Mouse (Mus musculus): ENCODE data around the gene Ost4.
"Not testable (repeated sequence)": the region's sequence is repeated elsewhere in the genome, so short reads cannot be mapped to it uniquely, and the experiment has no call there.

The Ost4 gene

DNA sequence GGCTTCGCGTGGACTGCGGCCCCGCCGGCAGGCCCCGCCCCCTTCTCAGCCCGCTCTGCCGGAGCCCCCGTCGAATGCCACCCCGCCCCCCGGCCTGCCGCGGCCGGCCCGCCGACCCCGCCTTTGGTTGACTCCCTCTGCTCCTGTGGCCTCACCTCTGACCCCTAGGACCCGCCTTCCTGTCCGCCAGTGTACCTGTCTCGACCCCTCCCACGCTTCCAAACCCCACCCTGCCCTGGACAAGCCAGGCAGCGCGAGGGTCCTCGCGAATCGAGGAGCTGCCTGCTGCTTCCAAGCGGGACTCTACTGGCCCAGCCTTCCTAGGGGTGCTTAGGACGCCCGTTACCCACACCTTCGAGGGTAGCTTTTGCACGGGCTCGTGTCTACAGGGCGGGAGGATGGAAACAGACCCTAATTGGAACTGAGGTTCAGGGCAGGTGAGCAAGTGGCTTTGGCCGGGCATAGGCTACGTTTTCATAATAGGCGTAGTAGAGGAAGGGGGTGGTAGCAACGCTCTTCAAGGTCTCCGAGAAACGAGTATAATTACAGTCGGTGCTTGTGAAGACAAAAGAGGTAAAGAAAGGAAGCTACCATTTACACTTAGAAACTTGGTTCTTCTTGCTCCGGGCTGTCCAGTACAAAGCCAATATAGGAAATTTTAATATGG, 18.4 kb downstream of the Ost4 start:
- DNase-seq (ENCODE audit: low spot score): peak; percentile 21

GRCm38 (mm10) chr5:30888337-30889087, 19.1 kb downstream of the Ost4 start, which contains the start of gene Agbl5:
Gene Agbl5 (plus strand): TSS chr5:30888694.
- DNase-seq (ENCODE audit: low spot score): peak; percentile 90

GRCm38 (mm10) chr5:30887858-30888336, 19.7 kb downstream of the Ost4 start:
- peak; percentile 97 for DNase-seq (ENCODE audit: low spot score)

- peak; percentile 78 for DNase-seq (ENCODE audit: low spot score)
Observed at GRCm38 (mm10) chr5:30887331-30887761, 20.2 kb downstream of the Ost4 start.

DNA sequence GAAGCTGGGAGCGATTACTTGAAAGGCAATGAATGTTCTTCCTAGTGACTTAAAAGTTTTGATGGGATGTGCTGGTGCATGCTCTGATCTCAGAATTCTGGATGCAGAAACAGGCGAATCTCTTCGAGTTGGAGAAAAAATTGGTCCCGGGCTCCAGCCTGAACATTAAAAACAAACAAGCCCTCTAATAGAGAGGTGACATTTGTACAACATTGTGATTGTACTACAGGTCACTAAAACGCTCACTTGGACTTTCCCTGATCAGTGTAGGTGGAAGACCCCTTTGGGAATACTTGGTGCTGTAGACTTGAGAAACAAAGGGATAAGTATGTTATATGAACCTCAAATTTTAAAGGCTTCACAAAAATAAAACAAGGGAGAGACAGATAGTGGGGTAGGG, 20.9 kb downstream of the Ost4 start:
- DNase-seq (ENCODE audit: low spot score): no peak

- no peak for DNase-seq (ENCODE audit: low spot score)
Observed at GRCm38 (mm10) chr5:30886209-30886608, 21.4 kb downstream of the Ost4 start.

DNA sequence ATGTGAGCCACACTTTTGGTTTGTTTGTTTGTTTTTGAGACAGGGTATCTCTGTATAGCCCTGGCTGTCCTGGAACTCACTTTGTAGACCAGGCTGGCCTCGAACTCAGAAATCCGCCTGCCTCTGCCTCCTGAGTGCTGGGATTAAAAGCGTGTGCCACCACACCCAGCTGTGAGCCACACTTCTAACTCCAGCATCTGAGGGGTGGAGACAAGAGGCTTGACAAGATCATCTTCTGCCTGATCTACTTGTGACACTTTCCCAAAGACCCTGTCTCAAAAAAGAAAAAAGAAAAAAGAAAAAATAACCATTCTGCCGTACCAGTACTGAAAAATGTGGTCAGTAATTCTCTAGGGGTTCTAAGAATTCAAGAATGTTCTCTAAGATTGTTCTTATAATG, 25.7 kb downstream of the Ost4 start:
- DNase-seq (ENCODE audit: low spot score): not testable (repeated sequence)

- DNase-seq (ENCODE audit: low spot score): no peak
Observed at GRCm38 (mm10) chr5:30879347-30879943, 28.1 kb downstream of the Ost4 start.

DNA sequence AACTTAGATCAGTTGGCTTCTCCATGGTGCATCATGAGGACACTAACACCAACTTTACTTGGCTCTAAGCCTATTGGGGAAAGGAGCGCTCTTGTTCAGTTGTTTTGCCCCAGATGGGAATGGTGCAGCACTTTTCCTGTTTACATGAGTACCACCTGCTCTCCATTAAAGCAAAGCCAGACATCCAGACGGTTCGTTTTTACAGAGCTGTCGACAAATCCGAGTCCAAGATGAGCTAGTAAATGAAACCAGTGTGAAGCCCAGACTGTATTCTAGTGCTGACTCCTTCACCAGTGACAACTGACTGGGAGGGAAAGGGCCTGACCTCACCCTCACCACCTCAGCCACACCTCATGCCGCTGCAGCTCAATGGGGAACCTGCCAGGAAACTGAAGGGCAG, 29.0 kb downstream of the Ost4 start:
- DNase-seq (ENCODE audit: low spot score): no peak

GRCm38 (mm10) chr5:30874365-30874764, 33.2 kb downstream of the Ost4 start:
- DNase-seq (ENCODE audit: low spot score): no peak

- DNase-seq (ENCODE audit: low spot score): no peak
Observed at GRCm38 (mm10) chr5:30872574-30872973, 35.0 kb downstream of the Ost4 start.

DNA sequence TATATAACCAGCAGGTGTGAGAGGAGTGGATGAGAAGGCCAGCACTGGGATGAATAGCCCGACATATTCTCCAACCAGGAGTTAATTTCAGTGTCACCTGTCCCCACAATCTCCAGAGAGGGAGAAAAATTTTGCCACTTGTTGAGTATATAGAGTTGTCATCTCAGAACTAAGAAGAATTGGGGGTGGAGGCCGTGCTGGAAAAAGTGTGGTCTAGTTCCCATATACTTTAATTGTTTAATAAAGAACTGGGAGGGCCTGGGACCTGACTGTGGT, 37.5 kb downstream of the Ost4 start:
- no peak for DNase-seq (ENCODE audit: low spot score)

GRCm38 (mm10) chr5:30869405-30870130, 38.0 kb downstream of the Ost4 start:
- DNase-seq (ENCODE audit: low spot score): peak; percentile 80

- no peak for DNase-seq (ENCODE audit: low spot score)
Observed at GRCm38 (mm10) chr5:30868981-30869380, 38.6 kb downstream of the Ost4 start.

DNA sequence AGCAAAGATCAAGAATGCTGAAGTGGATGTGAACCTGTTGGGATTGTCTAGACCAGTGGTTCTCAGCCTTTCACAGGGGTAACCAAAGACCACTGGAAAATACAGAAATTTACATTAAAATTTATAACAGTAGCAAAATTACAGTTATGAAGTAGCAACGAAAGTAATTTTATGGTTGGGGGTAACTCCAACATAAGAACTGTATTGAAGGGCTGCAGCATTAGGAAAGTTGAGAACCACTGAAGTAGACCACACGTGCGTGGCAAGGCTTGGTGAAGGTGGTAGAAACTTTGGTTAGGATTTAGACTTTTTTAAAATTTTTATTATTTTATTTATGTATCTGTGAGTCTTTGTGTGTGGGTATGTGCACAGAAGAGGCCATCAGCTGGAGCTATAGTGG, 39.9 kb downstream of the Ost4 start, which contains the start of gene Tmem214:
Tmem214 (plus strand) TSS at position 301 of the 400 bp plus-strand sequence.
- DNase-seq (ENCODE audit: low spot score): no peak

DNA sequence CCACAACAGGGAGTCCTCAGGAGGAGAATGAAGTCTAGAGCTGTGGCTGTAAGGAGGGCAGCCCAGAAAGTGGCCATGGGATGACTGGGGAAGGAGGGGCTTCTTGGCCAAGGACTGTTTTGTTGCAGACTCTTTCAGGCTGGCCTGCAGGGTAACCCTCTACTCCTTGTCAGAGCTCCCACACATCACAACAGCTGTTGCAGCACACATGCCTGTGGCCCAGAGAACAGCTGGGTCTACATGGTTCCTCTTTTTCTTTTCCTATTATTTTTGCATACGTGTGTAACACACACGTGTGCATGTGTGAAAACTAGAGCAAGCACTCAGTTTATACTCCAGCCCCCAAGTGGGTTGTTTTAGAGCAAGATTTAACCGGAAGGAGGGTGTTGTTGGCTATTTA, 40.7 kb downstream of the Ost4 start:
- no peak for DNase-seq (ENCODE audit: low spot score)

DNA sequence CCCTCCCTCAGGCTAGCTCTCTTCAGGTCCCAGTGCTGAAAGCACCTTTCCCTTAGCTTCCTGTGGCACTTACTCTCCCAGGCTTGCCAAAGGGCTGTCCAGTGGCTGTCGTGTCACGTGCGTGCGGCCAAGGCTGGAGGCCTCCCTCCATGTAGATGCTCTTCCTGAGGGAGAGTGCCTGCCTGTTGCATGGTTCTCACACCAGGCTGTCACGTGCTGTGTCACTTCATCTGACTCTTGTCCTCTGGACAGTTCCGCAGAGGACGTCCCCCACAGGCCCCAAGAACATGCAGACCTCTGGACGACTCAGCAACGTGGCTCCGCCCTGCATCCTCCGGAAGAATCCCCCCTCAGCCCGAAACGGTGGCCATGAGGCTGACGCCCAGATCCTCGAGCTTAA, 43.3 kb downstream of the Ost4 start:
- DNase-seq (ENCODE audit: low spot score): no peak

DNA sequence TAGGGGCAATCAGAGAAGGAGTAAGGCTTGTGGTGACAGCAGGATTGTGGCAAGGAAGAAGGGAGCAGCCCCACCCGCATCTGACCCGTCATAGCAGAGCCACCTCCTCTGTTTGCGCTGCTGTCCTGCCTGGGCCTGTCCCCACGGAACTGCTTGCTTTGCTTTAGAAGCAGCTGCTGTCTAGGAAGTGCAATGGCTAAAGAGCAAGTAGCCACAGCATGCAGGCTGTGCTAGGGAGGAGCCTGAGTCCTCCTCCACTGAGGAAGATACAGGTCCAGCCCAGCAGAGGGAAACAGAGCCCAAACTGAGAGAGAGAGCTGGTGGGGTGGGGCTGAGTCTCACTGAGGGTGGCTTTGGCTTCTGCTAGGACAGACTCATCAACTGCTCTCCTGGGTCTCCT, 43.7 kb downstream of the Ost4 start:
- no peak for DNase-seq (ENCODE audit: low spot score)

GRCm38 (mm10) chr5:30856124-30856523, 51.5 kb downstream of the Ost4 start:
- no peak for DNase-seq (ENCODE audit: low spot score)

Data from c-Kit-positive CD71-positive TER-119-positive erythroid progenitor cells, embryonic 14.5 days (primary cell).